Mouse (Mus musculus) testis, adult 2 months (tissue): ENCODE results near the gene Adipor2.

Source experiments
- CTCF ChIP-seq: fragments of 200-500 bp; IDR thresholded peaks from 2 replicates; pipeline ENCODE4 v1.5.1; 2012; ENCODE audit warnings: low read depth, mild to moderate bottlenecking, inconsistent platforms, low read length, moderate library complexity; ENCODE audit not compliant: control insufficient read depth, insufficient read depth, insufficient replicate concordance
- POLR2A ChIP-seq: fragments of 200-500 bp; IDR thresholded peaks from 2 replicates; pipeline ENCODE4 v1.6.1; 2012; ENCODE audit warnings: low read depth, mild to moderate bottlenecking, inconsistent platforms, low read length, moderate library complexity; ENCODE audit not compliant: control insufficient read depth

DNA sequence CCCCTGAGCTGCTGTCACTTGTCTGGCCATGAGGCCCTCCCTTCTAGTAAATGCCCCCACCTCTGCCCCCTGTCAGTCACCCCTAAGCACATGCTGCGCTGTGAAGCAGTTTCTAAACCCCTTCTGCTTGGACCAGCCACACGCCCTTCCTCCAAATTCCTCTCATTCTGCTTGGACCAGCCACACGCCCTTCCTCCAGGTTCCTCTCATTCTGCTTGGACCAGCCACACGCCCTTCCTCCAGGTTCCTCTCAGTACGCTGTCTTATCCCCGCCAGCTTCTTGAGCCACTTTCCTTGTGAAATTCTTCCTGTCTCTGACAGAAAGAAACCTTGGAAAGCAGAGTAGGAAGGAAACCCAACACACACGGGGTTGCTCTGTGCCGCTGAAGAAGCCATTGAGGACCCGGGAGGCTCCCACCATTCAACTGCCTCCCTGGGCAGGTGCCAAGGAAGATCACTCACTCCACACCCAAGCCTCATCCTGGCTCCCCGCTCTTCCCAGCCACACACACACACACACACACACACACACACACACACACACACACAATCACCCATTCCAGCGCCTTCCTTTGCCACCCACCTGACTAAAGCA lies 88.9 kb downstream of the Adipor2 start:
- TF ChIP-seq POLR2A (no peak), CTCF (no peak)
